Mouse (Mus musculus): ENCODE results near the gene Lrch3. TPM values are rescaled to one million over a fixed set of nuclear protein-coding genes. Genes with fewer than 3 reads are reported as not detected.
"Not testable (repeated sequence)": the region's sequence is repeated elsewhere in the genome, so short reads cannot be mapped to it uniquely, and the experiment has no call there.

Lrch3 gene
- polyA plus RNA-seq, 1 experiment from 2014 or later: 46.6 TPM

GRCm38 (mm10) chr16:32927044-32927443, 13.1 kb downstream of the Lrch3 start:
- no peak for ATAC-seq (ENCODE audit: low FRiP score, low read depth)
- Histone ChIP-seq H3K27me3 (replicated peaks) (no peaks in the 10 kb centered on the region), H3K4me2 (replicated peaks) (no peak overlapping the region), H3K9ac (no peak overlapping the region), H3K36me3 (peaks cover 18% of the 10 kb centered on the region), H3K27ac (no peak overlapping the region), H3K4me1 (no peaks in the 10 kb centered on the region), H3K9me3 (no peaks in the 10 kb centered on the region), H3K4me3 (no peak overlapping the region)
- WGBS: 91% methylated on average over 8 of the region's 8 CpGs

GRCm38 (mm10) chr16:32929918-32930317, 16.0 kb downstream of the Lrch3 start:
- H3K4me1 ChIP-seq: no peaks in the 10 kb centered on the region
- WGBS: 22% methylated on average over 2 of the region's 2 CpGs
- H3K9ac ChIP-seq: no peak overlapping the region
- H3K4me3 ChIP-seq: no peak overlapping the region
- ATAC-seq (ENCODE audit: low FRiP score, low read depth): no peak
- H3K27me3 ChIP-seq (replicated peaks): no peaks in the 10 kb centered on the region
- H3K36me3 ChIP-seq: peaks cover 7% of the 10 kb centered on the region; the same call in 1 of the 2 replicates
- H3K9me3 ChIP-seq: no peaks in the 10 kb centered on the region
- no peak overlapping the region for H3K4me2 ChIP-seq (replicated peaks)
- H3K27ac ChIP-seq: no peak overlapping the region

- WGBS: 81% methylated on average over 2 of the region's 2 CpGs
- ATAC-seq (ENCODE audit: low FRiP score, low read depth): no peak
- no peaks in the 10 kb centered on the region for H3K36me3 ChIP-seq
Observed at GRCm38 (mm10) chr16:32934470-32934869, 20.6 kb downstream of the Lrch3 start.

GRCm38 (mm10) chr16:32935088-32935487, 21.2 kb downstream of the Lrch3 start:
- Histone ChIP-seq H3K4me3 (no peak overlapping the region), H3K4me2 (replicated peaks) (no peak overlapping the region), H3K4me1 (no peaks in the 10 kb centered on the region), H3K36me3 (no peaks in the 10 kb centered on the region), H3K27ac (no peak overlapping the region), H3K27me3 (replicated peaks) (no peaks in the 10 kb centered on the region), H3K9me3 (no peaks in the 10 kb centered on the region), H3K9ac (no peak overlapping the region)
- WGBS: 88% methylated on average over 1 of the region's 1 CpGs
- no peak for ATAC-seq (ENCODE audit: low FRiP score, low read depth)

More at GRCm38 (mm10) chr16:32934470-32934869, 20.6 kb downstream of the Lrch3 start:
- no peaks in the 10 kb centered on the region for H3K4me1 ChIP-seq
- H3K9ac ChIP-seq: no peak overlapping the region
- H3K4me2 ChIP-seq (replicated peaks): no peak overlapping the region
- no peaks in the 10 kb centered on the region for H3K9me3 ChIP-seq
- no peak overlapping the region for H3K4me3 ChIP-seq
- no peaks in the 10 kb centered on the region for H3K27me3 ChIP-seq (replicated peaks)
- H3K27ac ChIP-seq: no peak overlapping the region

GRCm38 (mm10) chr16:32937358-32937757, 23.5 kb downstream of the Lrch3 start:
- Histone ChIP-seq H3K4me2 (replicated peaks) (no peak overlapping the region), H3K4me1 (no peaks in the 10 kb centered on the region), H3K27me3 (replicated peaks) (no peaks in the 10 kb centered on the region), H3K27ac (no peak overlapping the region), H3K36me3 (no peaks in the 10 kb centered on the region), H3K9ac (no peak overlapping the region), H3K9me3 (no peaks in the 10 kb centered on the region), H3K4me3 (no peak overlapping the region)
- 85% methylated on average over 2 of the region's 2 CpGs for WGBS
- no peak for ATAC-seq (ENCODE audit: low FRiP score, low read depth)

- not testable (repeated sequence) for H3K4me3 ChIP-seq; H3K27ac ChIP-seq; ATAC-seq (ENCODE audit: low FRiP score, low read depth); H3K27me3 ChIP-seq (replicated peaks); H3K4me2 ChIP-seq (replicated peaks); H3K9ac ChIP-seq; H3K36me3 ChIP-seq; H3K9me3 ChIP-seq; H3K4me1 ChIP-seq
- WGBS: 31% methylated on average over 3 of the region's 3 CpGs
Observed at GRCm38 (mm10) chr16:32939301-32939700, 25.4 kb downstream of the Lrch3 start.

- not testable (repeated sequence) for H3K4me2 ChIP-seq (replicated peaks); H3K27me3 ChIP-seq (replicated peaks); H3K9ac ChIP-seq; H3K9me3 ChIP-seq; H3K36me3 ChIP-seq; H3K27ac ChIP-seq; ATAC-seq (ENCODE audit: low FRiP score, low read depth); H3K4me3 ChIP-seq; H3K4me1 ChIP-seq
- WGBS: 93% methylated on average over 4 of the region's 4 CpGs
Observed at GRCm38 (mm10) chr16:32939716-32940115, 25.8 kb downstream of the Lrch3 start.

- H3K9ac ChIP-seq; H3K4me1 ChIP-seq; H3K36me3 ChIP-seq; H3K4me3 ChIP-seq; H3K27me3 ChIP-seq (replicated peaks); H3K27ac ChIP-seq; ATAC-seq (ENCODE audit: low FRiP score, low read depth); H3K4me2 ChIP-seq (replicated peaks); H3K9me3 ChIP-seq: not testable (repeated sequence)
- WGBS: 96% methylated on average over 2 of the region's 2 CpGs
Observed at GRCm38 (mm10) chr16:32941226-32941625, 27.3 kb downstream of the Lrch3 start.

- H3K36me3 ChIP-seq: no peaks in the 10 kb centered on the region
- H3K9ac ChIP-seq: no peak overlapping the region
- no peak overlapping the region for H3K4me2 ChIP-seq (replicated peaks)
- H3K27me3 ChIP-seq (replicated peaks): no peaks in the 10 kb centered on the region
- no peak overlapping the region for H3K27ac ChIP-seq
- no peaks in the 10 kb centered on the region for H3K4me1 ChIP-seq
- WGBS: 83% methylated on average over 5 of the region's 5 CpGs
- no peaks in the 10 kb centered on the region for H3K9me3 ChIP-seq
- no peak overlapping the region for H3K4me3 ChIP-seq
- ATAC-seq (ENCODE audit: low FRiP score, low read depth): no peak
Observed at GRCm38 (mm10) chr16:32942694-32943093, 28.8 kb downstream of the Lrch3 start.

- no peak for ATAC-seq (ENCODE audit: low FRiP score, low read depth)
- H3K4me1 ChIP-seq: no peaks in the 10 kb centered on the region
- no peaks in the 10 kb centered on the region for H3K27me3 ChIP-seq (replicated peaks)
- H3K9ac ChIP-seq: no peak overlapping the region
- 57% methylated on average over 5 of the region's 5 CpGs for WGBS
- H3K9me3 ChIP-seq: no peaks in the 10 kb centered on the region
- H3K4me3 ChIP-seq: no peak overlapping the region
- no peak overlapping the region for H3K27ac ChIP-seq
- H3K36me3 ChIP-seq: no peaks in the 10 kb centered on the region
- H3K4me2 ChIP-seq (replicated peaks): no peak overlapping the region
Observed at GRCm38 (mm10) chr16:32945379-32945778, 31.5 kb downstream of the Lrch3 start.

GRCm38 (mm10) chr16:32948016-32948415, 34.1 kb downstream of the Lrch3 start:
- H3K27me3 ChIP-seq (replicated peaks): no peaks in the 10 kb centered on the region
- no peak overlapping the region for H3K27ac ChIP-seq
- no peaks in the 10 kb centered on the region for H3K4me1 ChIP-seq
- H3K36me3 ChIP-seq: peaks cover 4% of the 10 kb centered on the region; the same call in 1 of the 2 replicates
- no peak overlapping the region for H3K4me3 ChIP-seq
- no peaks in the 10 kb centered on the region for H3K9me3 ChIP-seq
- H3K4me2 ChIP-seq (replicated peaks): no peak overlapping the region
- ATAC-seq (ENCODE audit: low FRiP score, low read depth): no peak; the same call in 1 of the 2 replicates
- no peak overlapping the region for H3K9ac ChIP-seq
- 83% methylated on average over 8 of the region's 8 CpGs for WGBS

- ATAC-seq (ENCODE audit: low FRiP score, low read depth): no peak
- Histone ChIP-seq H3K4me1 (no peaks in the 10 kb centered on the region), H3K9me3 (no peaks in the 10 kb centered on the region), H3K27ac (no peak overlapping the region), H3K36me3 (peaks cover 4% of the 10 kb centered on the region; the same call in 1 of the 2 replicates), H3K4me2 (replicated peaks) (no peak overlapping the region), H3K27me3 (replicated peaks) (no peaks in the 10 kb centered on the region), H3K4me3 (no peak overlapping the region), H3K9ac (no peak overlapping the region)
- 92% methylated on average over 5 of the region's 5 CpGs for WGBS
Observed at GRCm38 (mm10) chr16:32948656-32949055, 34.8 kb downstream of the Lrch3 start.

GRCm38 (mm10) chr16:32949281-32949680, 35.4 kb downstream of the Lrch3 start:
- Histone ChIP-seq H3K27me3 (replicated peaks) (no peaks in the 10 kb centered on the region), H3K4me1 (no peaks in the 10 kb centered on the region), H3K27ac (no peak overlapping the region)

More at GRCm38 (mm10) chr16:32949281-32949680, 35.4 kb downstream of the Lrch3 start:
- no peak overlapping the region for H3K4me2 ChIP-seq (replicated peaks)
- no peak overlapping the region for H3K4me3 ChIP-seq
- H3K9me3 ChIP-seq: no peaks in the 10 kb centered on the region
- ATAC-seq (ENCODE audit: low FRiP score, low read depth): no peak
- H3K9ac ChIP-seq: no peak overlapping the region
- H3K36me3 ChIP-seq: peaks cover 4% of the 10 kb centered on the region; the same call in 1 of the 2 replicates

Measured in neural tube, embryonic 12.5 days (tissue).